Mouse (Mus musculus) heart, adult 2 months (tissue): ENCODE results near the gene Kcnip1. TPM values are rescaled to one million over a fixed set of nuclear protein-coding genes. Genes with fewer than 3 reads are reported as not detected.

ENCODE experiments used
- DNase-seq, 2 experiments: peaks; one replicate each; pipeline ENCODE4 v3.0.0; 2021
- H3K27ac ChIP-seq: fragments of 200-600 bp; 2 replicates; pipeline ENCODE4 v1.8.1; 2022
- H3K27me3 ChIP-seq: fragments of 200-500 bp; 2 replicates; pipeline ENCODE4 v1.6.1; 2012; ENCODE audit warnings: mild to moderate bottlenecking, low read length, inconsistent platforms, mixed read lengths; ENCODE audit not compliant: control insufficient read depth, insufficient read depth
- H3K36me3 ChIP-seq: fragments of 200-500 bp; 2 replicates; pipeline ENCODE4 v1.6.1; 2012; ENCODE audit warnings: low read length, inconsistent platforms; ENCODE audit not compliant: control insufficient read depth, insufficient read depth
- H3K4me1 ChIP-seq: fragments of 200-500 bp; 2 replicates; pipeline ENCODE4 v1.6.1; 2011; ENCODE audit warnings: low read length; ENCODE audit not compliant: control insufficient read depth, insufficient read depth
- H3K4me3 ChIP-seq: fragments of 200-600 bp; 2 replicates; pipeline ENCODE4 v1.8.1; 2022
- H3K79me2 ChIP-seq: fragments of 200-500 bp; replicated peaks from 2 replicates; pipeline ENCODE4 v1.6.1; 2012; ENCODE audit warnings: mild to moderate bottlenecking, inconsistent platforms, low read length, moderate library complexity, mixed read lengths; ENCODE audit not compliant: control insufficient read depth, insufficient read depth
- H3K9ac ChIP-seq: fragments of 200-500 bp; 2 replicates; pipeline ENCODE4 v1.6.1; 2012; ENCODE audit warnings: low read depth, mild to moderate bottlenecking, control low read depth, inconsistent platforms, low read length, mixed read lengths
- CTCF ChIP-seq: fragments of 200-600 bp; IDR thresholded peaks from 2 replicates; pipeline ENCODE4 v1.8.1; 2022; ENCODE audit warnings: antibody characterized with exemption, mild to moderate bottlenecking, moderate library complexity
- EP300 ChIP-seq: fragments of 200-500 bp; IDR thresholded peaks from 2 replicates; pipeline ENCODE4 v1.6.1; 2011; ENCODE audit warnings: low read depth, low read length, control low read depth; ENCODE audit not compliant: insufficient read depth
- POLR2A ChIP-seq: fragments of 200-500 bp; IDR thresholded peaks from 2 replicates; pipeline ENCODE4 v1.6.1; 2011; ENCODE audit warnings: mild to moderate bottlenecking, low read depth, low read length, control low read depth; ENCODE audit not compliant: insufficient read depth
- WGBS: fragments of 180-500 bp; shearing (Covaris S2); methylation state at CpG from one replicate; pipeline ENCODE4 v1.1.7; 2018; 5-methylcytosine and 5-hydroxymethylcytosine counted together
- intact Hi-C: fragments of 180-260 bp; cut with DNase I; formaldehyde crosslinking; loops from one replicate; pipeline ENCODE4 v1.15.1; 2025
- polyA plus RNA-seq: library from polyadenylated mRNA; depleted of rRNA; stranded (reverse); fragments of >200 nt; gene quantifications from 2 replicates; pipeline ENCODE4 v1.2.3, GENCODE M21; 2012
- total RNA-seq, 2 experiments: library from RNA; stranded (reverse); gene quantifications; 2 replicates each; pipeline ENCODE4 v1.2.3; 2021

The Kcnip1 gene
- total and polyA plus RNA-seq, 3 experiments: 0.11 to 0.18 TPM; not detected in 1

- Histone ChIP-seq H3K27me3 (no peaks in the 10 kb centered on the region), H3K4me1 (peaks cover 6% of the 10 kb centered on the region), H3K36me3 (no peaks in the 10 kb centered on the region), H3K79me2 (no peaks in the 10 kb centered on the region), H3K27ac (no peak overlapping the region), H3K9ac (no peak overlapping the region), H3K4me3 (no peak overlapping the region)
- intact Hi-C loops: no loop called here
- TF ChIP-seq CTCF (peak; percentile 78), EP300 (0 out of 2 replicates have a peak, but pooled peaks have one; percentile 32), POLR2A (no peak)
- WGBS: 41% methylated on average over 9 of the region's 9 CpGs
- peak; percentile 36 to 37 for DNase-seq
These were observed 15.8 kb upstream of the Kcnip1 start for GRCm38 (mm10) chr11:34008702-34009101.

GRCm38 (mm10) chr11:34008214-34008613 is 15.3 kb upstream of the Kcnip1 start:
- 59% methylated on average over 11 of the region's 11 CpGs for WGBS
- peaks cover 6% of the 10 kb centered on the region for H3K4me1 ChIP-seq
- no peak for TF ChIP-seq EP300
- H3K36me3 ChIP-seq: no peaks in the 10 kb centered on the region
- H3K27me3 ChIP-seq: no peaks in the 10 kb centered on the region
- no peak overlapping the region for H3K4me3 ChIP-seq
- intact Hi-C loops: no loop called here
- no peaks in the 10 kb centered on the region for H3K79me2 ChIP-seq
- H3K9ac ChIP-seq: no peak overlapping the region
- DNase-seq: peak in 1 of 2 experiments; percentile 45
- no peak overlapping the region for H3K27ac ChIP-seq

GRCm38 (mm10) chr11:34007616-34008015 is 14.7 kb upstream of the Kcnip1 start:
- no peaks in the 10 kb centered on the region for H3K36me3 ChIP-seq
- no peaks in the 10 kb centered on the region for H3K79me2 ChIP-seq
- DNase-seq: no peak
- no peak overlapping the region for H3K27ac ChIP-seq
- H3K4me3 ChIP-seq: no peak overlapping the region
- H3K9ac ChIP-seq: no peak overlapping the region
- no peak for TF ChIP-seq CTCF
- peaks cover 6% of the 10 kb centered on the region for H3K4me1 ChIP-seq
- intact Hi-C loops: no loop called here
- H3K27me3 ChIP-seq: no peaks in the 10 kb centered on the region
- WGBS: 66% methylated on average over 2 of the region's 2 CpGs

GRCm38 (mm10) chr11:34002593-34002965 is 9.6 kb upstream of the Kcnip1 start:
- 66% methylated on average over 5 of the region's 5 CpGs for WGBS
- Histone ChIP-seq H3K79me2 (no peaks in the 10 kb centered on the region), H3K27me3 (no peaks in the 10 kb centered on the region), H3K27ac (no peak overlapping the region), H3K4me3 (no peak overlapping the region), H3K9ac (no peak overlapping the region), H3K36me3 (no peaks in the 10 kb centered on the region), H3K4me1 (no peaks in the 10 kb centered on the region)
- TF ChIP-seq CTCF (no peak), POLR2A (no peak), EP300 (no peak)
- intact Hi-C loops: loop anchor here (2.0 to 5.0 kb wide), 2 partner anchors 70 to 210 kb away; no protein-coding TSS in a partner anchor
- DNase-seq: no peak

GRCm38 (mm10) chr11:34001938-34002592 is 9.1 kb upstream of the Kcnip1 start:
- intact Hi-C loops: loop anchor here (2.0 to 5.0 kb wide), 2 partner anchors 71 to 210 kb away; no protein-coding TSS in a partner anchor
- Histone ChIP-seq H3K9ac (no peak overlapping the region), H3K36me3 (no peaks in the 10 kb centered on the region), H3K4me3 (no peak overlapping the region), H3K27me3 (no peaks in the 10 kb centered on the region), H3K79me2 (no peaks in the 10 kb centered on the region), H3K27ac (no peak overlapping the region), H3K4me1 (no peaks in the 10 kb centered on the region)
- 5% methylated on average over 5 of the region's 5 CpGs for WGBS
- peak; percentile 45 to 68 for DNase-seq
- no peak for TF ChIP-seq POLR2A
- TF ChIP-seq EP300: no peak
- TF ChIP-seq CTCF: peak; percentile 88

- no peak overlapping the region for H3K27ac ChIP-seq
- TF ChIP-seq POLR2A (no peak), EP300 (no peak), CTCF (no peak)
- intact Hi-C loops: loop anchor here (5.0 kb wide), 1 partner anchor 212 kb away; no protein-coding TSS in a partner anchor
- DNase-seq: peak in 1 of 2 experiments; percentile 1
- no peaks in the 10 kb centered on the region for H3K36me3 ChIP-seq
- H3K4me3 ChIP-seq: no peak overlapping the region
- no peak overlapping the region for H3K9ac ChIP-seq
- H3K4me1 ChIP-seq: no peaks in the 10 kb centered on the region
- H3K79me2 ChIP-seq: no peaks in the 10 kb centered on the region
- 73% methylated on average over 3 of the region's 3 CpGs for WGBS
- H3K27me3 ChIP-seq: no peaks in the 10 kb centered on the region
These were observed 7.5 kb upstream of the Kcnip1 start for GRCm38 (mm10) chr11:34000416-34000815.
